Mouse (Mus musculus) MEL (cell line): ENCODE data around the gene Btn2a2. TPM values are rescaled to one million over a fixed set of nuclear protein-coding genes. Genes with fewer than 3 reads are reported as not detected.

ENCODE experiments used
- DNase-seq: peaks from one replicate; pipeline ENCODE4 v3.0.0; 2011; ENCODE audit warnings: low read depth, low spot score
- H3K27ac ChIP-seq: 2 replicates; pipeline ENCODE4 v1.5.1; 2012; ENCODE audit warnings: low read depth, mild to moderate bottlenecking, control low read depth, low read length, moderate library complexity; ENCODE audit not compliant: control insufficient read depth
- H3K27me3 ChIP-seq, 2 experiments: fragments of 150-350 bp in 1 of 2; sonication (generic) in 1 of 2; 2 replicates each; pipeline ENCODE4 v1.6.1; 2012; ENCODE audit warnings: low read length in 2 of 2, mild to moderate bottlenecking in 2 of 2, improper control_type of control experiment in 1 of 2, moderate library complexity in 1 of 2; ENCODE audit not compliant: insufficient read depth in 2 of 2, control insufficient read depth in 1 of 2
- H3K36me3 ChIP-seq, 2 experiments: 2 replicates each; pipeline ENCODE4 v1.6.1; 2012 to 2014; ENCODE audit warnings: low read length in 2 of 2, improper control_type of control experiment in 1 of 2, inconsistent platforms in 1 of 2, mild to moderate bottlenecking in 1 of 2; ENCODE audit not compliant: insufficient read depth in 2 of 2, control insufficient read depth in 1 of 2
- H3K4me1 ChIP-seq, 2 experiments: fragments of 150-350 bp in 1 of 2; sonication (generic) in 1 of 2; 2 replicates each; pipeline ENCODE4 v1.6.1; 2012; ENCODE audit warnings: low read length in 2 of 2, improper control_type of control experiment in 1 of 2, mild to moderate bottlenecking in 1 of 2; ENCODE audit not compliant: insufficient read depth in 2 of 2, control insufficient read depth in 1 of 2
- H3K4me3 ChIP-seq, 2 experiments: fragments of 150-350 bp in 1 of 2; sonication (generic) in 1 of 2; 2 replicates each; pipeline ENCODE4 v1.5.1; 2012; ENCODE audit warnings: low read depth in 2 of 2, low read length in 2 of 2, mild to moderate bottlenecking in 2 of 2, moderate library complexity in 2 of 2, control low read depth in 1 of 2, improper control_type of control experiment in 1 of 2; ENCODE audit not compliant: control insufficient read depth in 1 of 2, insufficient read depth in 1 of 2
- H3K79me2 ChIP-seq: 2 replicates; pipeline ENCODE4 v1.6.1; 2012; ENCODE audit warnings: mild to moderate bottlenecking, low read length, moderate library complexity; ENCODE audit not compliant: control insufficient read depth, poor library complexity, insufficient read depth
- H3K9ac ChIP-seq: 2 replicates; pipeline ENCODE4 v1.6.1; 2012; ENCODE audit warnings: low read depth, mild to moderate bottlenecking, control low read depth, low read length, moderate library complexity; ENCODE audit not compliant: control insufficient read depth, poor library complexity, severe bottlenecking
- H3K9me3 ChIP-seq: fragments of 150-350 bp; sonication (generic); replicated peaks from 2 replicates; pipeline ENCODE4 v1.6.1; 2012; ENCODE audit warnings: mild to moderate bottlenecking, low read length, improper control_type of control experiment, moderate library complexity; ENCODE audit not compliant: insufficient read depth
- CHD2 ChIP-seq: IDR thresholded peaks from 2 replicates; pipeline ENCODE4 v1.6.1; 2011; ENCODE audit warnings: low read length, improper control_type of control experiment
- E2F4 ChIP-seq: IDR thresholded peaks from 2 replicates; pipeline ENCODE4 v1.6.1; 2011; ENCODE audit warnings: low read depth, low read length, improper control_type of control experiment, borderline replicate concordance
- ETS1 ChIP-seq: IDR thresholded peaks from 2 replicates; pipeline ENCODE4 v1.6.1; 2012; ENCODE audit warnings: low read depth, mild to moderate bottlenecking, inconsistent platforms, low read length, improper control_type of control experiment, moderate library complexity
- GATA1 ChIP-seq: IDR thresholded peaks from 2 replicates; pipeline ENCODE4 v1.6.1; 2011; ENCODE audit warnings: low read depth, low read length, improper control_type of control experiment
- HCFC1 ChIP-seq: IDR thresholded peaks from 2 replicates; pipeline ENCODE4 v1.6.1; 2012; ENCODE audit warnings: low read depth, mild to moderate bottlenecking, inconsistent platforms, low read length, improper control_type of control experiment, moderate library complexity
- KAT2A ChIP-seq: conservative IDR thresholded peaks from 2 replicates; pipeline ENCODE4 v1.6.1; 2012; ENCODE audit warnings: low read depth, low read length, improper control_type of control experiment, inconsistent platforms
- MAZ ChIP-seq: IDR thresholded peaks from 2 replicates; pipeline ENCODE4 v1.6.1; 2012; ENCODE audit warnings: low read depth, mild to moderate bottlenecking, inconsistent platforms, low read length, improper control_type of control experiment
- NELFE ChIP-seq: IDR thresholded peaks from 2 replicates; pipeline ENCODE4 v1.6.1; 2011; ENCODE audit warnings: low read depth, low read length, improper control_type of control experiment
- POLR2AphosphoS2 ChIP-seq: IDR thresholded peaks from 2 replicates; pipeline ENCODE4 v1.6.1; 2011; ENCODE audit warnings: low read length, improper control_type of control experiment
- SMC3 ChIP-seq: IDR thresholded peaks from 2 replicates; pipeline ENCODE4 v1.6.1; 2011; ENCODE audit warnings: low read depth, low read length, improper control_type of control experiment
- TBP ChIP-seq: IDR thresholded peaks from 2 replicates; pipeline ENCODE4 v1.8.0; 2011; ENCODE audit warnings: low read depth, low read length, improper control_type of control experiment
- UBTF ChIP-seq: IDR thresholded peaks from 2 replicates; pipeline ENCODE4 v1.6.1; 2012; ENCODE audit warnings: low read depth, mild to moderate bottlenecking, inconsistent platforms, low read length, improper control_type of control experiment, moderate library complexity, borderline replicate concordance; ENCODE audit not compliant: insufficient read depth
- USF1 ChIP-seq: IDR thresholded peaks from 2 replicates; pipeline ENCODE4 v1.6.1; 2014; ENCODE audit warnings: low read depth, mild to moderate bottlenecking, inconsistent platforms, low read length, improper control_type of control experiment, moderate library complexity
- USF2 ChIP-seq, 2 experiments: IDR thresholded peaks; 2 replicates each; pipeline ENCODE4 v1.6.1; 2011 to 2012; ENCODE audit warnings: improper control_type of control experiment in 2 of 2, low read length in 2 of 2, borderline replicate concordance in 1 of 2, inconsistent platforms in 1 of 2, low read depth in 1 of 2, mild to moderate bottlenecking in 1 of 2; ENCODE audit not compliant: insufficient read depth in 1 of 2
- polyA plus RNA-seq, 2 experiments: library from polyadenylated mRNA; stranded (reverse) in 1 of 2; unstranded in 1 of 2; fragments of >175 nt in 1 of 2; fragments of >200 nt in 1 of 2; gene quantifications; 2 replicates each; pipeline versions ENCODE4 v1.2.1 to v1.2.4; 2012; ENCODE audit warnings: low replicate concordance in 2 of 2, low read depth in 1 of 2; ENCODE audit not compliant: insufficient read length in 2 of 2, insufficient read depth in 1 of 2, missing spikeins in 1 of 2
- total RNA-seq: library from RNA; depleted of rRNA; stranded (reverse); fragments of 300-350 nt; gene quantifications from 2 replicates; pipeline ENCODE4 v1.2.3, GENCODE M21; 2012

Gene Btn2a2
- total and polyA plus RNA-seq, 3 experiments = not detected

GRCm38 (mm10) chr13:23499943-23500342 is 11.3 kb upstream of the Btn2a2 start:
- Histone ChIP-seq H3K27ac (no peak overlapping the region), H3K9ac (peak overlapping the region; percentile 19), H3K4me1 (peaks cover 0 to 9% of the 10 kb centered on the region in 2 experiments; a peak in 1 of 4 replicates), H3K36me3 (peaks cover 0 to 18% of the 10 kb centered on the region in 2 experiments; a peak in 2 of 4 replicates), H3K9me3 (no peaks in the 10 kb centered on the region), H3K27me3 (no peaks in the 10 kb centered on the region), H3K4me3 (peak overlapping the region; percentile 56 to 68), H3K79me2 (no peaks in the 10 kb centered on the region)
- no peak for TF ChIP-seq MAZ
- peak; percentile 99 for TF ChIP-seq TBP
- DNase-seq = no peak

GRCm38 (mm10) chr13:23498653-23499052 is 10.0 kb upstream of the Btn2a2 start:
- Histone ChIP-seq H3K79me2 (no peaks in the 10 kb centered on the region), H3K9ac (peak overlapping the region; percentile 19), H3K27me3 (no peaks in the 10 kb centered on the region), H3K36me3 (peaks cover 0 to 11% of the 10 kb centered on the region in 2 experiments; a peak in 2 of 4 replicates), H3K4me3 (peak overlapping the region; percentile 56 to 68), H3K4me1 (peaks cover 0 to 3% of the 10 kb centered on the region in 2 experiments; a peak in 1 of 4 replicates), H3K9me3 (no peaks in the 10 kb centered on the region), H3K27ac (no peak overlapping the region)
- peak; percentile 65 for DNase-seq
- TF ChIP-seq POLR2AphosphoS2 (no peak), KAT2A (no peak), HCFC1 (no peak), TBP (no peak), UBTF (no peak), ETS1 (no peak), CHD2 (no peak)

GRCm38 (mm10) chr13:23497656-23498321 is 9.1 kb upstream of the Btn2a2 start:
- peak overlapping the region; percentile 19; the same call in 1 of the 2 replicates for H3K9ac ChIP-seq
- peak overlapping the region; percentile 56 to 68 for H3K4me3 ChIP-seq

More at GRCm38 (mm10) chr13:23497656-23498321, 9.1 kb upstream of the Btn2a2 start:
- Histone ChIP-seq H3K79me2 (no peaks in the 10 kb centered on the region), H3K4me1 (peaks cover 0 to 3% of the 10 kb centered on the region in 2 experiments; a peak in 1 of 4 replicates), H3K9me3 (no peaks in the 10 kb centered on the region), H3K27me3 (no peaks in the 10 kb centered on the region), H3K27ac (no peak overlapping the region), H3K36me3 (peaks cover 0 to 8% of the 10 kb centered on the region in 2 experiments; a peak in 2 of 4 replicates)
- TF ChIP-seq CHD2 (no peak), NELFE (no peak), USF2 (IDR thresholded peaks at IDR 0.05; ENCODE audit: borderline replicate concordance in 1 of 2, insufficient read depth in 1 of 2, low read depth in 1 of 2, low read length in 2 of 2) (no peak), UBTF (no peak), GATA1 (peak; percentile 41; the same call in 1 of the 2 replicates), USF1 (no peak), TBP (peak; percentile 100), SMC3 (no peak), E2F4 (no peak), HCFC1 (no peak)
- peak; percentile 87 for DNase-seq
